Mouse (Mus musculus) stomach, embryonic 16.5 days (tissue): ENCODE data around the gene Rbms2. TPM values are rescaled to one million over a fixed set of nuclear protein-coding genes. Genes with fewer than 3 reads are reported as not detected.
"Not testable (repeated sequence)": the region's sequence is repeated elsewhere in the genome, so short reads cannot be mapped to it uniquely, and the experiment has no call there.

Experiments
- ATAC-seq: fragments of 200-750 bp; cut with Nextera tagmentation; 2 replicates; pipeline ENCODE4 v1.8.0; 2017; ENCODE audit warnings: moderate number of reproducible peaks, moderate TSS enrichment; ENCODE audit not compliant: insufficient read depth, low FRiP score
- H3K27ac ChIP-seq: fragments of 300-500 bp; sonication (generic); 2 replicates; pipeline ENCODE4 v1.5.1; 2014; ENCODE audit warnings: low read length
- H3K27me3 ChIP-seq: fragments of 300-500 bp; sonication (generic); 2 replicates; pipeline ENCODE4 v1.6.1; 2014; ENCODE audit warnings: low read length, control low read depth, mixed read lengths; ENCODE audit not compliant: control insufficient read depth, insufficient read depth
- H3K36me3 ChIP-seq: fragments of 300-500 bp; sonication (generic); 2 replicates; pipeline ENCODE4 v1.6.1; 2014; ENCODE audit warnings: low read length; ENCODE audit not compliant: control insufficient read depth, insufficient read depth
- H3K4me1 ChIP-seq: fragments of 300-500 bp; sonication (generic); 2 replicates; pipeline ENCODE4 v1.6.1; 2014; ENCODE audit warnings: low read length, control low read depth, mixed read lengths; ENCODE audit not compliant: control insufficient read depth, insufficient read depth
- H3K4me2 ChIP-seq: fragments of 300-500 bp; sonication (generic); 2 replicates; pipeline ENCODE4 v1.6.1; 2014; ENCODE audit warnings: low read depth, low read length, mixed read lengths
- H3K4me3 ChIP-seq: fragments of 300-500 bp; sonication (generic); replicated peaks from 2 replicates; pipeline ENCODE4 v1.5.1; 2014; ENCODE audit warnings: mild to moderate bottlenecking, low read length
- H3K9ac ChIP-seq: fragments of 300-500 bp; sonication (generic); 2 replicates; pipeline ENCODE4 v1.6.1; 2014; ENCODE audit warnings: low read length
- H3K9me3 ChIP-seq: fragments of 300-500 bp; sonication (generic); replicated peaks from 2 replicates; pipeline ENCODE4 v1.6.1; 2016; ENCODE audit warnings: low read length, control low read depth; ENCODE audit not compliant: control insufficient read depth
- WGBS: fragments of 180-500 bp; shearing (Covaris S2); extraction: QIAGEN DNeasy Blood & Tissue Kit; methylation state at CpG from one replicate; pipeline ENCODE4 v1.1.7; 2014; 5-methylcytosine and 5-hydroxymethylcytosine counted together
- polyA plus RNA-seq: library from polyadenylated mRNA; unstranded; fragments of >200 nt; fragmentation: Nextera tagmentation; extraction: Ambion mirVana; gene quantifications from 2 replicates; pipeline ENCODE4 v1.2.1, GENCODE M21; 2015

The Rbms2 gene
- polyA plus RNA-seq, 1 experiment from 2014 or later: 30.3 TPM

GRCm38 (mm10) chr10:128092506-128093495 lies 87.3 kb downstream of the Rbms2 start:
- WGBS: 1% methylated on average over 79 of the region's 88 CpGs

DNA sequence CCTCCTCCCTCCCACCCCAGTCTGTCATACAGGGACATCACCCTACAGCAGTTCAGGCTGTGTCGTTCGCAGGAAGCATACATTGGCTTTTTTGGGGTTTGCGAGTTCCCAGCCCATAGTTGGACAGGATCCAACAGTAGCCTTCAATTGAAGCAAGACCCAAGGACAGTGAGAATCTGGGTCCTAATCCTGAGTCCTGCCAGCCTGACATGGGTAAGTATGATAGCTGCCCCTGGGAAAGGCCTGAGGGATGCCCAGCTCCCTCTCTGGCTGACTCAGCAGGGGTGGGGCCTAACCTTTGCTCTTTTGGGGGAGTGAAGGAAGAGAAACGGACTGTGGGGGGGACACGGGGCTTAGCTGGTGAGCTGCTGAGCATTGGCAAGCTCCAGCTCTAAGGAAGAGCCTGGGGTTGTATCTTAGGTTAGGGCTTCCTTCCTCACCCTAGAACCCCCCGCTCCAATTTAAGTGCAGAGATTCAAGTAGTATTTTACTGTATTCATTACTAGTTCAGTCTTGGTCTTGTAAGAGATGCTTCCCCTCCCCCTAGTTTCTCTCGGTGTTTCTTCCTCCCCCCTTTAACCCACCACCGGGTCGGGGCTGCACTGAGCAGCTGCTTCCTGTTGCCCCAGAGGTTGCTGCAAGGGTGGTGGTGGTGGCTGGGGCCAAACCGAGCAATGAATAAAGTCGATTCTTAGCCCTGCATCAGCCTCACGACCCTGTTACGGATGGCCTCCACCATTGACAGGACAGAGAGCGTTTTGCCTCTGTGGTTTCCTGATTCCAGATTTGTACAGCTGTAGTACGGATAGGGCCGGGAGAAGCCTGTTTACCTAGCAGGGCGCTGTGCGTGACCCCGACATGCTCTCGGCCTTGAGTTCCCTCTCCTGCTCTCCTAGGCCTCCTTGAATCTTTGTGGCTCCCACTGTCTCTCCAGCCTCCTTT lies 88.3 kb downstream of the Rbms2 start, which contains the start of gene Baz2a:
TSS of gene Baz2a (plus strand) at position 14 of the 942 bp plus-strand sequence.
- H3K4me2 ChIP-seq: peak within 1 kb of the TSS; percentile 91
- peak within 1 kb of the TSS; percentile 83 for H3K4me3 ChIP-seq
- WGBS: 1% methylated on average over 20 of the region's 20 CpGs
- H3K27me3 ChIP-seq: no peaks in the 10 kb centered on the region
- peaks cover 25% of the 10 kb centered on the region; the same call in 1 of the 2 replicates for H3K36me3 ChIP-seq
- peak; percentile 69 for ATAC-seq
- H3K9ac ChIP-seq: peak within 1 kb of the TSS; percentile 87
- peaks cover 28% of the 10 kb centered on the region for H3K4me1 ChIP-seq
- H3K27ac ChIP-seq: peak within 1 kb of the TSS; percentile 97
- H3K9me3 ChIP-seq: no peaks in the 10 kb centered on the region

More at GRCm38 (mm10) chr10:128092506-128093495, 87.3 kb downstream of the Rbms2 start:
- Histone ChIP-seq H3K27me3 (no peaks in the 10 kb centered on the region), H3K4me1 (peaks cover 28% of the 10 kb centered on the region), H3K9ac (peak overlapping the region; percentile 87), H3K4me2 (peak overlapping the region; percentile 91), H3K9me3 (no peaks in the 10 kb centered on the region), H3K4me3 (peak overlapping the region; percentile 83), H3K27ac (peak overlapping the region; percentile 97), H3K36me3 (peaks cover 21% of the 10 kb centered on the region; the same call in 1 of the 2 replicates)
- peak; percentile 63 for ATAC-seq

GRCm38 (mm10) chr10:128090651-128091563 lies 89.2 kb downstream of the Rbms2 start:
- peak overlapping the region; percentile 83 for H3K4me3 ChIP-seq

GRCm38 (mm10) chr10:128089842-128090241 lies 90.3 kb downstream of the Rbms2 start:
- no peaks in the 10 kb centered on the region for H3K27me3 ChIP-seq
- H3K4me1 ChIP-seq: peaks cover 30% of the 10 kb centered on the region
- peaks cover 43% of the 10 kb centered on the region for H3K36me3 ChIP-seq
- H3K9ac ChIP-seq: no peak overlapping the region
- WGBS: 59% methylated on average over 5 of the region's 5 CpGs
- H3K4me3 ChIP-seq: no peak overlapping the region
- H3K27ac ChIP-seq: no peak overlapping the region
- ATAC-seq: no peak
- no peaks in the 10 kb centered on the region for H3K9me3 ChIP-seq
- H3K4me2 ChIP-seq: no peak overlapping the region

More at GRCm38 (mm10) chr10:128090651-128091563, 89.2 kb downstream of the Rbms2 start:
- Histone ChIP-seq H3K27me3 (no peaks in the 10 kb centered on the region), H3K9me3 (no peaks in the 10 kb centered on the region), H3K27ac (peak overlapping the region; percentile 97), H3K4me2 (peak overlapping the region; percentile 91), H3K9ac (peak overlapping the region; percentile 87), H3K36me3 (peaks cover 33% of the 10 kb centered on the region; the same call in 1 of the 2 replicates), H3K4me1 (peaks cover 23% of the 10 kb centered on the region)
- WGBS: 5% methylated on average over 14 of the region's 14 CpGs
- peak; percentile 39 for ATAC-seq

DNA sequence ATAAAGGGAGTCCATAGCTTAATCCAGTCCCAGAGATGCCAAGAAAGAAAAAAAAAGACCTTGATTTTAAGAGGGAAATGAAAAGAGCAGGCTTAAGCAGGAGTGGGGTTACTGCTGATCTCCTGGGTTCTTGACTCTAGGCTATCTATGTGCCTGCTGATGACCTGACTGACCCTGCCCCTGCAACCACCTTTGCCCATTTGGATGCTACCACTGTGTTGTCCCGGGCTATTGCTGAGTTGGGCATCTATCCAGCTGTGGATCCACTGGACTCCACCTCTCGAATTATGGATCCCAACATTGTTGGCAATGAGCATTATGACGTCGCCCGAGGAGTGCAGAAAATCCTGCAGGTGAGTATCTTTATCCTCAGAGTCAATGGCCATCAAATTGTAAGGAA lies 91.9 kb downstream of the Rbms2 start:
- no peak overlapping the region for H3K4me3 ChIP-seq
- peaks cover 45% of the 10 kb centered on the region for H3K36me3 ChIP-seq
- H3K4me2 ChIP-seq: no peak overlapping the region
- no peak overlapping the region for H3K9ac ChIP-seq
- ATAC-seq: no peak
- peaks cover 21% of the 10 kb centered on the region for H3K4me1 ChIP-seq
- 88% methylated on average over 5 of the region's 5 CpGs for WGBS
- H3K27me3 ChIP-seq: no peaks in the 10 kb centered on the region
- H3K27ac ChIP-seq: no peak overlapping the region
- no peaks in the 10 kb centered on the region for H3K9me3 ChIP-seq

GRCm38 (mm10) chr10:128087216-128087615 lies 92.9 kb downstream of the Rbms2 start:
- not testable (repeated sequence) for H3K4me3 ChIP-seq, H3K9ac ChIP-seq, H3K9me3 ChIP-seq, H3K27me3 ChIP-seq, ATAC-seq, H3K27ac ChIP-seq, H3K4me2 ChIP-seq
- Histone ChIP-seq H3K36me3 (peaks cover 45% of the 10 kb centered on the region), H3K4me1 (peaks cover 20% of the 10 kb centered on the region)
- 71% methylated on average over 2 of the region's 2 CpGs for WGBS

GRCm38 (mm10) chr10:128086391-128086790 lies 93.7 kb downstream of the Rbms2 start:
- Histone ChIP-seq H3K4me1 (peaks cover 16% of the 10 kb centered on the region), H3K9me3 (no peaks in the 10 kb centered on the region), H3K27ac (no peak overlapping the region), H3K27me3 (no peaks in the 10 kb centered on the region), H3K36me3 (peaks cover 45% of the 10 kb centered on the region), H3K4me2 (no peak overlapping the region), H3K4me3 (no peak overlapping the region), H3K9ac (no peak overlapping the region)
- ATAC-seq: no peak
- WGBS: 74% methylated on average over 6 of the region's 6 CpGs

DNA sequence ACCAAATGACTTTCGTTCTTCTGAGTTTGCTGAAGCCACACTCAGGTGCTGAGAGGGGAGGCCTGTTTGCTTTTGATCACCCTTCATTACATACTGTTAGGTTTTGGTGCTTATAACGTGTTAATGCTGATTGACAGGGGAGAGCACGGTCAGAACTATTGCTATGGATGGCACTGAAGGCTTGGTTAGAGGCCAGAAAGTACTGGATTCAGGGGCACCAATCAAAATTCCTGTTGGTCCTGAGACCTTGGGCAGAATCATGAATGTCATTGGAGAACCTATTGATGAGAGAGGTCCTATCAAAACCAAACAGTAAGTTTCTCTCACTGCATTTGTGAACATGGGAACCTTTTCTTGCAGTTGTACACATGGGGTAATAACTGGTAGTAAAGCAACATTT lies 95.9 kb downstream of the Rbms2 start:
- H3K4me1 ChIP-seq: peaks cover 13% of the 10 kb centered on the region
- no peak for ATAC-seq
- peak overlapping the region; percentile 79 for H3K27ac ChIP-seq
- peaks cover 35% of the 10 kb centered on the region for H3K36me3 ChIP-seq
- peak overlapping the region; percentile 82 for H3K4me3 ChIP-seq
- no peaks in the 10 kb centered on the region for H3K9me3 ChIP-seq
- peak overlapping the region; percentile 67 for H3K4me2 ChIP-seq
- peak overlapping the region; percentile 92 for H3K9ac ChIP-seq
- no peaks in the 10 kb centered on the region for H3K27me3 ChIP-seq
- WGBS: 2% methylated on average over 3 of the region's 3 CpGs
